Mouse (Mus musculus) lung, postnatal 25 days (tissue): ENCODE measurements around the gene Rcn3.
"Not testable (repeated sequence)": the region's sequence is repeated elsewhere in the genome, so short reads cannot be mapped to it uniquely, and the experiment has no call there.

ENCODE experiments used
- DNase-seq: peaks from one replicate; pipeline ENCODE4 v3.0.0; 2022; ENCODE audit warnings: low spot score

Gene Rcn3

GRCm38 (mm10) chr7:45124224-45125143 is 32.5 kb upstream of the Rcn3 start, which contains the start of gene Rps11:
TSS of gene Rps11 (minus strand) at chr7:45124439.
- peak; percentile 100 for DNase-seq

GRCm38 (mm10) chr7:45123186-45123570 is 31.2 kb upstream of the Rcn3 start:
- no peak for DNase-seq

GRCm38 (mm10) chr7:45122561-45123185 is 30.7 kb upstream of the Rcn3 start:
- DNase-seq = no peak

GRCm38 (mm10) chr7:45121966-45122365 is 29.9 kb upstream of the Rcn3 start:
- DNase-seq = no peak

GRCm38 (mm10) chr7:45121404-45121803 is 29.4 kb upstream of the Rcn3 start:
- DNase-seq = peak; percentile 86

DNA sequence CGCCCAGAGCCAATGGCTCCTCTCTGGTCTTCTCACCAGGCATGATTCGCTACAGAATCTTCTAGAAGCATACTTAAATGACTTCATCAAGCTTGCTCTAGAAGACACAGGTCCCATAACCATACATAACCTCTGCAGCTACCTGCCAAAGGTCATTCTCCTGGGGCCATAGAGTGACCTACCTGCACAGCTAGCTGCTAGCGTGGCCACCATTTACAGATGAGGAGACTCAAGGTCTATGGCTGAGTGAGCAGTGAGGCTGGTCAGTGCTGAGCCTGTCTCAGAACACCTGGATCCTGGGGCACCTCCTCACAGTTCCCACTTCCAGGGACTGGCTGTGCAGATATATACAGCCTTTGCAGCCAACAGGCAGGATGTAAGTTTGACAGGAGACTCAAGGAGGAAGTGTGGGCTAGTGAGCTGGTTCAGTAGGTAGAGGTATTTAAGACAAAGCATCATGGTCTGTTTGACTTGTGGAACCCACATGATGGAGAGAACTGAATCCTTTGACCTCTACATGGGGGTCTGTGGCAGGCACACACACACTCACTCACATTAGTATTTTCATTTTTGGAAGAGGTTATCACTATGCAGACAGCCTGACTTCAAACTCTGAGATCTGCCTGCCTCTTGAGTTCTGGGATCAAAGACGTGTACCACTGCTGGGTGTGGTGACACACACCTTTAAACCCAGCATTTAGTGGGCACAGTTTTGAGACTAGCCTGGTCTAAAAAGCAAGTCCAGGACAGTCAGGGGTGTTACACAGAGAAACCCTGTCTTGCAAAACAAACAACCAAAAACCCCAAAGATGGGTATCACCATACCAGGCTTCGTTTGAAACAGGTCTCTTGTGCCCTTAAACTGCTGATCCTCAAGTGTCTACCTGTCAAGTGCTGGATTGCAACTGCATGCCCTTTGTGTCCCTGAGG is 28.0 kb upstream of the Rcn3 start:
- DNase-seq = no peak

DNA sequence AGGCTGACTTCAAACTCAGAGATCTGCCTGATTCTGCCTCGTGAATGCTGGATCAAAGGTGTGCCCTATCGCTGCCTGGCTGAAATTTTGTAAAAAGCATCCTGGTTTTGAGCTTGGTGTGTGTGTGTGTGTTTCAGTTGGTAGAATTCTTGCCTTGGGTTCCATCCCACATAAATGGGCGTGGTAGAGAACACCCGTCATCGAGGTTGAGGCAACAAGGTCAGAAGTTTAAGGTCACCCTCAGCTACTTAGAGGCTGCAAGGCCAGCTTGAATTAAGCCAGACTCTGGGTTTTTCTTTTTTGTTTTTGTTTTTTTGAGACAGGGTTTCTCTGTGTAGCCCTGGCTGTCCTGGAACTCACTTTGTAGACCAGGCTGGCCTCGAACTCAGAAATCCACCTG is 26.3 kb upstream of the Rcn3 start:
- DNase-seq = no peak

- DNase-seq = no peak
Observed at GRCm38 (mm10) chr7:45117566-45117965, 25.5 kb upstream of the Rcn3 start.

GRCm38 (mm10) chr7:45113476-45113875 is 21.5 kb upstream of the Rcn3 start:
- no peak for DNase-seq

GRCm38 (mm10) chr7:45112529-45112928 is 20.5 kb upstream of the Rcn3 start:
- DNase-seq = no peak

DNA sequence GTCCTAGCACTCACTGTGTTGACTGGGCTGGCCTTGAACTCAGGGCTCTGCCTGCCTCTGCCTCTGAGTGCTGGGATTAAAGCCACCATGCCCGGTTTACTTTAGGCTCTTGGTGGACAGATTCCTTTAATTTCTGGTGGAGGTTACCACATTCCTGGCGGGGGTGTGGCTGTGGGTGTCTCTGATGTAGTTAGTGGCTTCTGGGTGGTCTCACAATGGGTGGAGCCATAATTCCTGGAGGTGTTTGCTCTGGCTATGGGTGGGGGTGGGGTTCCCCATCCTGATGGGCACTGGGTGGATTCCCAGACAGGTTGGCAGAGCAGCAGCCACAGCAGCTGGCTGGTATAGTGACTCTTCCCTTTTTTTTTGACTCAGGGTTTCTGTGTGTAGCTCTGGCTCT is 19.9 kb upstream of the Rcn3 start:
- no peak for DNase-seq

DNA sequence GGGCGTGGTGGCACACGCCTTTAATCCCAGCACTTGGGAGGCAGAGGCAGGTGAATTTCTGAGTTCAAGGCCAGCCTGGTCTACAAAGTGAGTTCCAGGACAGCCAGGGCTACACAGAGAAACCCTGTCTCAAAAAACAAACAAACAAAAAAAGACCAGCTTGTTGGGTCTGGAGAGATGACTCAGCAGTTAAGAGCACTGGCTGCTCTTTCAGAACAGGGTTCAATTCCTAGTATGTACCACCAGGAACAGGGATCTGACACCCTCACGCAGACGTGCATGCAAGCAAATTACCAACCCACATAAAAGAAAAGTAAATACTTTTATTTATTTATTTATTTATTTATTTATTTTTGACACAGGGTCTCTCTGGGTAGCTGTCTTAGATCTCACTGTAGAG is 18.1 kb upstream of the Rcn3 start:
- not testable (repeated sequence) for DNase-seq

GRCm38 (mm10) chr7:45107052-45107645 is 15.1 kb upstream of the Rcn3 start:
- no peak for DNase-seq

DNA sequence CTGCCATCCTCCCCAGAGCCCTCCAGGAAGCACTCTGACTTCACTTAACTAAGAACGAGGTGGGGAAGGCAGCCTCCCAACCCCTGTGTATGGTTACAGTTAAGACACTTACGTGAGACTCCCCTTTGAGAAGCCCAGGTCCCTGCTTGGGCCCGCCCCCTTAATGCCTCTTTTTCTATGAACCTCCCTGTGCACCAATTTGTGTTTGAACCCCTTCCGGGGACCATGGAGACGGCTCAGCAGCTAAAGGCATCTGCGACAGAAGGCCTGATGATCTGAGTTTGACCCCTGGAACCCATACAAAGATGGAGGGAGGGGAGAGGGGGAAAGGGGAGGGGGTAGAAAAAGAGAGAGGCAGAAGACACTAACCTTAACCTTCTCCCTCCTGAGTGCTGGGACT is 14.4 kb upstream of the Rcn3 start:
- no peak for DNase-seq

GRCm38 (mm10) chr7:45105491-45105890 is 13.5 kb upstream of the Rcn3 start:
- DNase-seq = no peak

GRCm38 (mm10) chr7:45104941-45105340 is 12.9 kb upstream of the Rcn3 start:
- no peak for DNase-seq

- peak; percentile 98 for DNase-seq
Observed at GRCm38 (mm10) chr7:45103652-45104180, 11.7 kb upstream of the Rcn3 start, which contains the start of gene Fcgrt. TSS of gene Fcgrt (minus strand) at chr7:45103851.

DNA sequence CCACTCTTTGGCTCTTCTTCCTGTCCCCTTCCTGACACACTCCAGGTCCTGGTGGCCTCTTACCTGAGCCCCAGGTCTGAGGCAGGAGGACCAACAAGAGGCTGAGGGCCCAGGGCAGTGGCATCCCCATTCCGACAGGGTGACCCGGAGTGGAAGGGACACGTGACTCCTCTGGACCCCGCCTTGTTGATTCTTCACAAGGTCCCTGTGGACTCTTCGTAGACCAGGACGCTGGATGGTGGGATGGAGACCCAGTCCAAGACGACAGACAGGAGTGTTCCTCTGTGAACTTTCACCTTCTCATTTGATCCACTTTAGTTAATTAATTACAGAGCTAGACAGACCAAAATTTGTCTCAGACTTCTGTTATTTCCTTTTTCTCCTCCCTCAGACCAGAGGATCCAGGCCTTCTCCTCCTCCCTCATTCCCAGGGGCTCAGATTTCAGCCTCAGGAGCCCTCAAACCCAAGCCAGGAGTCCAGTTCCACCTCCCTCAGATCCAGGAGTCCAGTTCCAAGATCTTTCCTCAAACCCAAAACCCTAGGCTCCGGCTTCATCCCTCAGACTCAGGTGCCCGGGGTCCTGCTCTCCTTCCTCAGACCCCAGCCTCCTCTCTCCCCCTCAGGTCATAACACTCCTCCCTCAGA is 11.0 kb upstream of the Rcn3 start:
- no peak for DNase-seq

- DNase-seq = no peak
Observed at GRCm38 (mm10) chr7:45102441-45102840, 10.4 kb upstream of the Rcn3 start.

DNA sequence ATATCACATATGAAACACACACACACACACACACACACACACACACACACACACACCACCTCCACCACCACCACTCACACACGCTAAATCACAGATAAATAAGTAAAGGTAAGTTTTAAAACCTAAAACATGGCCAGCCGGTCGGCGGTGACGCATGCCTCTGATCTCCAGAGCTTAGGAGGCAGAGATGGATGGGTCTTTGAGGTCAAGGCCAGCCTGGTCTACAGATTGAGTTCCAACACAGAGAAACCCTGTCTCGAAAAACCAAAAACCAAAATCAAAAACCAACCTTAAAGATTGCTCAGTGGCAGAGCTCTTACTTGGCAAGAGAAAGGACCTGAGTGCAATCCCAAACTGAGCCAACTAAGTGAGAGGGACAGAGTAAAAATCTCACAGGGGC is 8.0 kb upstream of the Rcn3 start:
- DNase-seq = no peak
